Mouse (Mus musculus) limb, embryonic 10.5 days (tissue): ENCODE data around the gene Chid1. TPM values are rescaled to one million over a fixed set of nuclear protein-coding genes. Genes with fewer than 3 reads are reported as not detected.

ENCODE experiments used
- polyA plus RNA-seq: library from polyadenylated mRNA; unstranded; fragments of >200 nt; fragmentation: Nextera tagmentation; extraction: Ambion mirVana; gene quantifications from 2 replicates; pipeline ENCODE4 v1.2.1, GENCODE M21; 2016

Chid1 gene
- polyA plus RNA-seq, 1 experiment from 2014 or later: 26.7 TPM

Other genes with a start within 250 kb of the Chid1 start
- 0.68 and 0.93 TPM in 2 replicates for gene Drd4, start 247.9 kb downstream of the Chid1 start, polyA plus RNA-seq
- gene Deaf1, start 212.2 kb downstream of the Chid1 start, polyA plus RNA-seq: 44.1 and 59.5 TPM in 2 replicates
- 42.9 and 46.1 TPM in 2 replicates for gene Tmem80, start 212.1 kb downstream of the Chid1 start, polyA plus RNA-seq
- gene Eps8l2, start 201.0 kb downstream of the Chid1 start, polyA plus RNA-seq: 3.4 and 5.0 TPM in 2 replicates
- 258 and 272 TPM in 2 replicates for gene Taldo1, start 147.7 kb downstream of the Chid1 start, polyA plus RNA-seq
- 44.5 and 56.4 TPM in 2 replicates for gene Gatd1, start 125.7 kb downstream of the Chid1 start, polyA plus RNA-seq
- gene Cend1, start 110.4 kb downstream of the Chid1 start, polyA plus RNA-seq: 6.0 and 8.8 TPM in 2 replicates
- gene Slc25a22, start 102.0 kb downstream of the Chid1 start, polyA plus RNA-seq: 43.6 and 48.3 TPM in 2 replicates
- gene Pidd1, start 95.8 kb downstream of the Chid1 start, polyA plus RNA-seq: 26.8 and 30.0 TPM in 2 replicates
- gene Rplp2, start 92.5 kb downstream of the Chid1 start, polyA plus RNA-seq: 1,138 and 1,369 TPM in 2 replicates
- 11.6 and 12.4 TPM in 2 replicates for gene Pnpla2, start 84.7 kb downstream of the Chid1 start, polyA plus RNA-seq
- 7.0 and 7.8 TPM in 2 replicates for gene Cracr2b, start 78.8 kb downstream of the Chid1 start, polyA plus RNA-seq
- gene Cd151, start 72.5 kb downstream of the Chid1 start, polyA plus RNA-seq: 14.0 and 15.8 TPM in 2 replicates
- 77.2 and 86.8 TPM in 2 replicates for gene Polr2l, start 64.7 kb downstream of the Chid1 start, polyA plus RNA-seq
- gene Tspan4, start 64.6 kb downstream of the Chid1 start, polyA plus RNA-seq: 25.0 and 36.9 TPM in 2 replicates
- 84.6 and 92.5 TPM in 2 replicates for gene Ap2a2, start 22.3 kb upstream of the Chid1 start, polyA plus RNA-seq
- gene Muc6, start 115.5 kb upstream of the Chid1 start, polyA plus RNA-seq: 0.14 and 0.15 TPM in 2 replicates
- 0.05 and 0.29 TPM in 2 replicates for gene Muc2, start 150.5 kb upstream of the Chid1 start, polyA plus RNA-seq
- not detected in 2 replicates for gene Muc5ac, start 249.1 kb upstream of the Chid1 start, polyA plus RNA-seq